Mouse (Mus musculus) erythroblast, embryonic 14.5 days (primary cell): ENCODE measurements around the gene Fasl.

Experiments used
- GATA1 ChIP-seq: IDR thresholded peaks from 2 replicates; pipeline ENCODE4 v1.6.1; 2012; ENCODE audit warnings: low read length, inconsistent platforms, mixed read lengths
- TAL1 ChIP-seq: IDR thresholded peaks from 3 replicates; pipeline ENCODE4 v1.6.1; 2012; ENCODE audit warnings: low read length, inconsistent platforms, mixed read lengths

DNA sequence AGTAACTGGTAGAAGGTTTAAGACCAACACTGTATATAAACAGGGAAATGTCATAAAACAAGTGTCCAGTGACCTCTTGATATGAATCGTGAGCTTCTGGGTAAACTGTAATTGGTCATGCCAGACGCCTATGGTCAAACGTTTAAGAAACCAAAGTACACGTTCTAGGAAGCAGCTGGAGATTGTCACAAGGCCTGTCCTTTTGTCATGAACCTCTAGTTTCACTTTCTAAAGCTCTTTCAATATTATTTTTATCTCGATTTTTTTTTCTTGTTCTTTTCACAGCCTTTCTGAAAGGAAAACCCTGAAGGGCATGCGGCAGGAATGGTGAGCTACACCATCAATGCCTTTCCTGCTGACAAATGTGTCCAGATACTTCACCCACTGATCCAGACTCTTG lies 20.7 kb upstream of the Fasl start:
- no peak for TF ChIP-seq GATA1
- no peak for TF ChIP-seq TAL1
